Mouse (Mus musculus) CH12.LX (cell line): ENCODE results near the gene Myh3. TPM values are rescaled to one million over a fixed set of nuclear protein-coding genes. Genes with fewer than 3 reads are reported as not detected.

Experiments
- DNase-seq: peaks from one replicate; pipeline ENCODE4 v3.0.0-alpha.2; 2013; ENCODE audit errors: extremely low read depth
- H3K27ac ChIP-seq: 2 replicates; pipeline ENCODE4 v1.5.1; 2012; ENCODE audit warnings: low read depth, mild to moderate bottlenecking, control low read depth, moderate library complexity; ENCODE audit not compliant: insufficient read depth
- H3K27me3 ChIP-seq: replicated peaks from 2 replicates; pipeline ENCODE3; 2012; ENCODE audit warnings: inconsistent platforms
- H3K36me3 ChIP-seq, 2 experiments: replicated peaks in 1 of 2; 2 replicates each; pipeline versions ENCODE3 to v1.6.1; 2012; ENCODE audit warnings: inconsistent platforms in 1 of 2, low read length in 1 of 2, mild to moderate bottlenecking in 1 of 2, mixed read lengths in 1 of 2, moderate library complexity in 1 of 2; ENCODE audit not compliant: control insufficient read depth in 1 of 2, insufficient read depth in 1 of 2
- H3K4me1 ChIP-seq, 2 experiments: 2 replicates each; pipeline ENCODE4 v1.6.1; 2012; ENCODE audit warnings: inconsistent platforms in 1 of 2, moderate library complexity in 1 of 2; ENCODE audit not compliant: insufficient read depth in 2 of 2, control insufficient read depth in 1 of 2
- H3K4me2 ChIP-seq: 2 replicates; pipeline ENCODE4 v1.6.1; 2012; ENCODE audit warnings: low read depth, mild to moderate bottlenecking, control low read depth; ENCODE audit not compliant: poor library complexity, insufficient read depth, severe bottlenecking
- H3K4me3 ChIP-seq, 3 experiments: fragments of 150-350 bp in 1 of 3; sonication (generic) in 1 of 3; replicated peaks in 1 of 3; 2 replicates each; pipeline versions ENCODE3 to v1.5.1; 2011 to 2012; ENCODE audit warnings: low read depth in 2 of 3, low read length in 2 of 3, mild to moderate bottlenecking in 2 of 3, moderate library complexity in 2 of 3, control low read depth in 1 of 3, improper control_type of control experiment in 1 of 3, inconsistent platforms in 1 of 3, mixed read lengths in 1 of 3; ENCODE audit not compliant: poor library complexity in 1 of 3
- H3K79me2 ChIP-seq: replicated peaks from 2 replicates; pipeline ENCODE4 v1.6.1; 2012; ENCODE audit warnings: mild to moderate bottlenecking, moderate library complexity; ENCODE audit not compliant: control insufficient read depth, poor library complexity, insufficient read depth, severe bottlenecking; ENCODE audit errors: extremely low read depth
- H3K9ac ChIP-seq: 2 replicates; pipeline ENCODE4 v1.6.1; 2012; ENCODE audit warnings: low read depth, mild to moderate bottlenecking, control low read depth, moderate library complexity; ENCODE audit not compliant: insufficient read depth
- H3K9me3 ChIP-seq: replicated peaks from 2 replicates; pipeline ENCODE3; 2012; ENCODE audit warnings: low read length, inconsistent platforms, mixed read lengths
- BHLHE40 ChIP-seq: IDR thresholded peaks from 2 replicates; pipeline ENCODE4 v1.6.1; 2011; ENCODE audit warnings: mild to moderate bottlenecking, low read depth, low read length, improper control_type of control experiment
- CHD1 ChIP-seq: IDR thresholded peaks from 2 replicates; pipeline ENCODE4 v1.6.1; 2012; ENCODE audit warnings: low read depth, low read length, improper control_type of control experiment, inconsistent platforms
- CTCF ChIP-seq, 2 experiments: IDR thresholded peaks in 1 of 2; conservative IDR thresholded peaks in 1 of 2; 2 replicates each; pipeline ENCODE4 v1.5.1; 2011 to 2012; ENCODE audit warnings: low read depth in 2 of 2, low read length in 2 of 2, improper control_type of control experiment in 1 of 2, inconsistent platforms in 1 of 2, mild to moderate bottlenecking in 1 of 2, moderate library complexity in 1 of 2
- E2F4 ChIP-seq: IDR thresholded peaks from 2 replicates; pipeline ENCODE4 v1.6.1; 2011; ENCODE audit warnings: low read depth, low read length, improper control_type of control experiment; ENCODE audit not compliant: insufficient replicate concordance
- ELF1 ChIP-seq: IDR thresholded peaks from 2 replicates; pipeline ENCODE4 v1.6.1; 2014; ENCODE audit warnings: low read depth, mild to moderate bottlenecking, inconsistent platforms, low read length, improper control_type of control experiment
- ETS1 ChIP-seq: conservative IDR thresholded peaks from 2 replicates; pipeline ENCODE4 v1.6.1; 2012; ENCODE audit warnings: low read depth, mild to moderate bottlenecking, inconsistent platforms, low read length, improper control_type of control experiment, moderate library complexity
- GABPA ChIP-seq: IDR thresholded peaks from 2 replicates; pipeline ENCODE4 v1.6.1; 2012; ENCODE audit warnings: low read depth, low read length, improper control_type of control experiment, inconsistent platforms; ENCODE audit not compliant: insufficient replicate concordance
- IRF4 ChIP-seq: IDR thresholded peaks from 2 replicates; pipeline ENCODE4 v1.6.1; 2014; ENCODE audit warnings: low read depth, mild to moderate bottlenecking, inconsistent platforms, low read length, improper control_type of control experiment
- JUND ChIP-seq: conservative IDR thresholded peaks from 2 replicates; pipeline ENCODE4 v1.6.1; 2011; ENCODE audit warnings: low read depth, low read length, improper control_type of control experiment
- KAT2A ChIP-seq: IDR thresholded peaks from 2 replicates; pipeline ENCODE4 v1.6.1; 2012; ENCODE audit warnings: low read length, improper control_type of control experiment, inconsistent platforms; ENCODE audit not compliant: insufficient replicate concordance
- MAFK ChIP-seq: IDR thresholded peaks from 2 replicates; pipeline ENCODE4 v1.6.1; 2011; ENCODE audit warnings: low read length, improper control_type of control experiment; ENCODE audit not compliant: insufficient replicate concordance
- MAX ChIP-seq: IDR thresholded peaks from 2 replicates; pipeline ENCODE4 v1.6.1; 2011; ENCODE audit warnings: low read length, improper control_type of control experiment
- MAZ ChIP-seq: IDR thresholded peaks from 2 replicates; pipeline ENCODE4 v1.6.1; 2012; ENCODE audit warnings: low read depth, mild to moderate bottlenecking, inconsistent platforms, low read length, improper control_type of control experiment, moderate library complexity
- MEF2A ChIP-seq: IDR thresholded peaks from 2 replicates; pipeline ENCODE4 v1.6.1; 2014; ENCODE audit warnings: low read depth, mild to moderate bottlenecking, inconsistent platforms, low read length, improper control_type of control experiment, borderline replicate concordance
- MXI1 ChIP-seq: IDR thresholded peaks from 2 replicates; pipeline ENCODE4 v1.6.1; 2011; ENCODE audit warnings: mild to moderate bottlenecking, low read depth, low read length, improper control_type of control experiment
- NELFE ChIP-seq: IDR thresholded peaks from 2 replicates; pipeline ENCODE4 v1.6.1; 2011; ENCODE audit warnings: low read depth, low read length, improper control_type of control experiment
- POLR2A ChIP-seq: IDR thresholded peaks from 2 replicates; pipeline ENCODE4 v1.6.1; 2011; ENCODE audit warnings: low read depth, mild to moderate bottlenecking, improper control_type of control experiment, low read length
- POLR2AphosphoS2 ChIP-seq: IDR thresholded peaks from 2 replicates; pipeline ENCODE4 v1.6.1; 2011; ENCODE audit warnings: low read depth, low read length, improper control_type of control experiment
- RCOR1 ChIP-seq: conservative IDR thresholded peaks from 2 replicates; pipeline ENCODE4 v1.6.1; 2012; ENCODE audit warnings: low read depth, mild to moderate bottlenecking, inconsistent platforms, low read length, improper control_type of control experiment
- SIN3A ChIP-seq: IDR thresholded peaks from 2 replicates; pipeline ENCODE4 v1.6.1; 2012; ENCODE audit warnings: low read length, improper control_type of control experiment, inconsistent platforms
- SMC3 ChIP-seq: IDR thresholded peaks from 2 replicates; pipeline ENCODE4 v1.6.1; 2011; ENCODE audit warnings: low read depth, low read length, improper control_type of control experiment
- TCF12 ChIP-seq: IDR thresholded peaks from 2 replicates; pipeline ENCODE4 v1.6.1; 2014; ENCODE audit warnings: low read depth, mild to moderate bottlenecking, inconsistent platforms, low read length, improper control_type of control experiment
- UBTF ChIP-seq: IDR thresholded peaks from 2 replicates; pipeline ENCODE4 v1.6.1; 2012; ENCODE audit warnings: low read depth, mild to moderate bottlenecking, inconsistent platforms, low read length, improper control_type of control experiment, moderate library complexity
- USF1 ChIP-seq: IDR thresholded peaks from 2 replicates; pipeline ENCODE4 v1.6.1; 2014; ENCODE audit warnings: low read depth, mild to moderate bottlenecking, inconsistent platforms, low read length, improper control_type of control experiment
- USF2 ChIP-seq: conservative IDR thresholded peaks from 2 replicates; pipeline ENCODE4 v1.6.1; 2011; ENCODE audit warnings: low read depth, low read length, improper control_type of control experiment
- ZMIZ1 ChIP-seq: IDR thresholded peaks from 2 replicates; pipeline ENCODE4 v1.6.1; 2012; ENCODE audit warnings: low read depth, mild to moderate bottlenecking, inconsistent platforms, low read length, improper control_type of control experiment
- dilution Hi-C: fragments of 300-500 bp; cut with MboI; formaldehyde crosslinking; loops from 2 replicates; pipeline ENCODE4 v1.14.3; 2020; ENCODE audit warnings: low sequenced_read_pairs; ENCODE audit not compliant: extremely low pct_unique_long_range_greater_than_20kb, extremely low pct_ligation_motif_present
- in situ Hi-C: fragments of 300-500 bp; cut with MboI; formaldehyde crosslinking; loops from 3 replicates; pipeline ENCODE4 v1.14.3; 2019; ENCODE audit warnings: low sequenced_read_pairs, low pct_ligation_motif_present, low pct_unique_long_range_greater_than_20kb, mixed read lengths
- polyA plus RNA-seq: library from polyadenylated mRNA; unstranded; fragments of >175 nt; gene quantifications from 2 replicates; pipeline ENCODE4 v1.2.1, GENCODE M21; 2012; ENCODE audit warnings: low read depth; ENCODE audit not compliant: insufficient read length
- total RNA-seq, 2 experiments: library from RNA; depleted of rRNA; stranded (reverse); fragments of 300-350 nt in 1 of 2; fragments of >200 nt in 1 of 2; gene quantifications; 2 replicates each; pipeline ENCODE4 v1.2.3; 2012 to 2014

Gene Myh3
- total and polyA plus RNA-seq, 3 experiments: 0.12 to 0.64 (median 0.26) TPM

GRCm38 (mm10) chr11:67146409-67147282 lies 68.5 kb downstream of the Myh3 start (continued):
- TF ChIP-seq ELF1 (peak; percentile 27; the same call in 1 of the 2 replicates), IRF4 (peak; percentile 69; the same call in 1 of the 2 replicates), ZMIZ1 (peak; percentile 92), UBTF (no peak)

GRCm38 (mm10) chr11:67147283-67147921 lies 69.3 kb downstream of the Myh3 start:
- Histone ChIP-seq H3K4me2 (peak overlapping the region; percentile 29), H3K4me1 (peaks cover 11 to 51% of the 10 kb centered on the region in 2 experiments), H3K79me2 (peaks cover 6% of the 10 kb centered on the region), H3K9me3 (no peaks in the 10 kb centered on the region), H3K27me3 (no peaks in the 10 kb centered on the region), H3K36me3 (peaks cover 21 to 42% of the 10 kb centered on the region in 2 experiments), H3K9ac (peak overlapping the region; percentile 11; the same call in 1 of the 2 replicates), H3K27ac (peak overlapping the region; percentile 50)
- in situ Hi-C loops: no loop called here
- dilution Hi-C loops: no loop called here
- DNase-seq: peak; percentile 77
- TF ChIP-seq SIN3A (peak; percentile 55; the same call in 1 of the 2 replicates), MAFK (peak; percentile 54; the same call in 1 of the 2 replicates), UBTF (peak; percentile 31; the same call in 1 of the 2 replicates), MXI1 (peak; percentile 29; the same call in 1 of the 2 replicates), MEF2A (peak; percentile 43; the same call in 1 of the 2 replicates), NELFE (peak; percentile 69), JUND (0 out of 2 replicates have a peak, but pooled peaks have one; percentile 18), CTCF (conservative IDR thresholded peaks at IDR 0.05 in 1 of 2, IDR thresholded peaks at IDR 0.05 in 1 of 2; ENCODE audit: low read depth in 2 of 2, low read length in 2 of 2) (no peak), KAT2A (0 out of 2 replicates have a peak, but pooled peaks have one; percentile 46), IRF4 (peak; percentile 6; the same call in 1 of the 2 replicates), BHLHE40 (0 out of 2 replicates have a peak, but pooled peaks have one; percentile 7), ELF1 (peak; percentile 80), ETS1 (peak; percentile 32; the same call in 1 of the 2 replicates), CHD1 (no peak), USF2 (0 out of 2 replicates have a peak, but pooled peaks have one; percentile 4), POLR2AphosphoS2 (peak; percentile 96), TCF12 (peak; percentile 18; the same call in 1 of the 2 replicates), E2F4 (0 out of 2 replicates have a peak, but pooled peaks have one; percentile 59), MAZ (no peak; the same call in 1 of the 2 replicates), USF1 (no peak), SMC3 (no peak; the same call in 1 of the 2 replicates), GABPA (no peak), ZMIZ1 (peak; percentile 94), MAX (0 out of 2 replicates have a peak, but pooled peaks have one; percentile 10), POLR2A (peak; percentile 74), RCOR1 (peak; percentile 80)
- TF ChIP-seq, all 38 proteins: peak for 20
- H3K4me3 ChIP-seq: peak overlapping the region in 1 of 3 experiments; percentile 19
